Mouse (Mus musculus) kidney, adult 2 months (tissue): ENCODE data around the gene Ugt1a5. TPM values are rescaled to one million over a fixed set of nuclear protein-coding genes. Genes with fewer than 3 reads are reported as not detected.

Experiments used
- DNase-seq: peaks from one replicate; pipeline ENCODE4 v3.0.0; 2021
- H3K27ac ChIP-seq: fragments of 200-500 bp; 2 replicates; pipeline ENCODE4 v1.5.1; 2012; ENCODE audit warnings: low read depth, low read length, control low read depth, inconsistent platforms; ENCODE audit not compliant: insufficient read depth
- H3K27me3 ChIP-seq: fragments of 200-500 bp; replicated peaks from 2 replicates; pipeline ENCODE4 v1.6.1; 2012; ENCODE audit warnings: mild to moderate bottlenecking, moderate library complexity, low read length, inconsistent platforms; ENCODE audit not compliant: control insufficient read depth, insufficient read depth
- H3K36me3 ChIP-seq: fragments of 200-500 bp; 2 replicates; pipeline ENCODE4 v1.6.1; 2012; ENCODE audit warnings: mild to moderate bottlenecking, moderate library complexity, low read length, inconsistent platforms; ENCODE audit not compliant: control insufficient read depth, insufficient read depth
- H3K4me1 ChIP-seq: fragments of 200-500 bp; 2 replicates; pipeline ENCODE4 v1.6.1; 2011; ENCODE audit warnings: low read length; ENCODE audit not compliant: control insufficient read depth, insufficient read depth
- H3K4me3 ChIP-seq: fragments of 200-500 bp; 2 replicates; pipeline ENCODE4 v1.5.1; 2011; ENCODE audit warnings: mild to moderate bottlenecking, low read depth, low read length, control low read depth; ENCODE audit not compliant: insufficient read depth
- CTCF ChIP-seq: fragments of 200-500 bp; conservative IDR thresholded peaks from 2 replicates; pipeline ENCODE4 v1.5.1; 2011; ENCODE audit warnings: low read depth, mild to moderate bottlenecking, control low read depth, low read length, moderate library complexity, mixed read lengths; ENCODE audit not compliant: insufficient read depth, insufficient read length
- POLR2A ChIP-seq: fragments of 200-500 bp; IDR thresholded peaks from one replicate; pipeline ENCODE4 v1.6.1; 2011; ENCODE audit warnings: low read depth, low read length, control low read depth
- WGBS: fragments of 180-500 bp; shearing (Covaris S2); methylation state at CpG from one replicate; pipeline ENCODE4 v1.1.7; 2018; 5-methylcytosine and 5-hydroxymethylcytosine counted together
- polyA plus RNA-seq: library from polyadenylated mRNA; depleted of rRNA; stranded (reverse); fragments of >200 nt; gene quantifications from 2 replicates; pipeline ENCODE4 v1.2.3, GENCODE M21; 2012

Ugt1a5 gene
- polyA plus RNA-seq, 1 experiment = 0.59 TPM

GRCm38 (mm10) chr1:88206843-88207479 is 41.1 kb downstream of the Ugt1a5 start:
- Histone ChIP-seq H3K36me3 (no peaks in the 10 kb centered on the region), H3K27me3 (no peaks in the 10 kb centered on the region), H3K4me1 (0 out of 2 replicates have a peak, but pooled peaks cover 5% of the 10 kb centered on the region), H3K4me3 (no peak overlapping the region), H3K27ac (no peak overlapping the region)
- WGBS = 77% methylated on average over 2 of the region's 2 CpGs
- DNase-seq = no peak
- TF ChIP-seq CTCF (no peak), POLR2A (no peak)

GRCm38 (mm10) chr1:88211812-88212211 is 46.0 kb downstream of the Ugt1a5 start, which contains the start of gene Ugt1a1:
Gene Ugt1a1 (plus strand): TSS chr1:88211959.
- peak; percentile 74 for DNase-seq
- H3K4me1 ChIP-seq = no peaks in the 10 kb centered on the region
- TF ChIP-seq POLR2A = no peak
- TF ChIP-seq CTCF = no peak
- no peak within 1 kb of the TSS for H3K27ac ChIP-seq
- H3K36me3 ChIP-seq = no peaks in the 10 kb centered on the region
- no peak within 1 kb of the TSS for H3K4me3 ChIP-seq
- H3K27me3 ChIP-seq = no peaks in the 10 kb centered on the region
- 66% methylated on average over 8 of the region's 8 CpGs for WGBS

GRCm38 (mm10) chr1:88212341-88213045 is 46.7 kb downstream of the Ugt1a5 start:
- H3K27ac ChIP-seq = no peak overlapping the region
- TF ChIP-seq POLR2A (no peak), CTCF (no peak)
- no peak overlapping the region for H3K4me3 ChIP-seq
- H3K36me3 ChIP-seq = no peaks in the 10 kb centered on the region
- H3K4me1 ChIP-seq = no peaks in the 10 kb centered on the region
- H3K27me3 ChIP-seq = no peaks in the 10 kb centered on the region
- DNase-seq = peak; percentile 20
- WGBS = 60% methylated on average over 8 of the region's 8 CpGs

- no peaks in the 10 kb centered on the region for H3K36me3 ChIP-seq
- no peak for DNase-seq
- TF ChIP-seq POLR2A (no peak), CTCF (no peak)
- WGBS = 77% methylated on average over 1 of the region's 1 CpGs
- no peaks in the 10 kb centered on the region for H3K4me1 ChIP-seq
- no peaks in the 10 kb centered on the region for H3K27me3 ChIP-seq
- no peak overlapping the region for H3K4me3 ChIP-seq
- no peak overlapping the region for H3K27ac ChIP-seq
Measured at GRCm38 (mm10) chr1:88213061-88213460, 47.2 kb downstream of the Ugt1a5 start.

GRCm38 (mm10) chr1:88213766-88214461 is 48.1 kb downstream of the Ugt1a5 start:
- Histone ChIP-seq H3K27ac (no peak overlapping the region), H3K4me1 (no peaks in the 10 kb centered on the region), H3K4me3 (no peak overlapping the region), H3K27me3 (no peaks in the 10 kb centered on the region), H3K36me3 (no peaks in the 10 kb centered on the region)
- 71% methylated on average over 2 of the region's 2 CpGs for WGBS
- no peak for TF ChIP-seq POLR2A
- no peak for TF ChIP-seq CTCF
- DNase-seq = peak; percentile 32

GRCm38 (mm10) chr1:88214462-88214952 is 48.7 kb downstream of the Ugt1a5 start:
- Histone ChIP-seq H3K4me1 (no peaks in the 10 kb centered on the region), H3K27me3 (no peaks in the 10 kb centered on the region), H3K36me3 (no peaks in the 10 kb centered on the region), H3K27ac (no peak overlapping the region), H3K4me3 (no peak overlapping the region)
- DNase-seq = no peak
- WGBS = 76% methylated on average over 2 of the region's 2 CpGs
- TF ChIP-seq POLR2A (no peak), CTCF (no peak)
